Mouse (Mus musculus): ENCODE measurements around the gene Synpr. TPM values are rescaled to one million over a fixed set of nuclear protein-coding genes. Genes with fewer than 3 reads are reported as not detected.

Gene Synpr
- polyA plus RNA-seq, 1 experiment from 2014 or later = 2.0 TPM

DNA sequence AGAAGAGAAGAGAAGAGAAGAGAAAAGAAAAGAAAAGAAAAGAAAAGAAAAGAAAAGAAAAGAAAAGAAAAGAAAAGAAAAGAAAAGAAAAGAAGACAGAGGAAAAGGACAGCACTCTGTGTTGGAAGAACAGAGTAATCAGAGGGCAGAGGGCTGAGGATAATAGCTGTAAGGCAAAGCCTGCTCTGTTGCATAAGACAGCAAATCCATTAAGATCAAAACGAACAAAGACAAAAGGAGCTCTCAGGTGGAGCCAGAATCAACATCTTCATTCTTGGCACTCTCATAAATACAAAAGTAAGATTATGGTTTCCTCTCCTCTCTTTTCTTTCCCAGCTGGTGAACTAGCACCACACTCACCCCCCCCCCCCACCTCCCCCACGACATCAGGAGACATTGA lies 160.3 kb downstream of the Synpr start:
- H3K4me2 ChIP-seq (replicated peaks) = no peak overlapping the region
- H3K4me1 ChIP-seq = no peaks in the 10 kb centered on the region
- H3K27ac ChIP-seq (replicated peaks) = no peak overlapping the region
- no peak for ATAC-seq (ENCODE audit: insufficient number of reproducible peaks, low FRiP score, low TSS enrichment, low read depth)
- no peak overlapping the region for H3K4me3 ChIP-seq (replicated peaks)
- WGBS = 15% methylated on average over 2 of the region's 2 CpGs
- no peaks in the 10 kb centered on the region for H3K9me3 ChIP-seq (replicated peaks)
- no peaks in the 10 kb centered on the region for H3K36me3 ChIP-seq
- no peaks in the 10 kb centered on the region for H3K27me3 ChIP-seq
- no peak overlapping the region for H3K9ac ChIP-seq

DNA sequence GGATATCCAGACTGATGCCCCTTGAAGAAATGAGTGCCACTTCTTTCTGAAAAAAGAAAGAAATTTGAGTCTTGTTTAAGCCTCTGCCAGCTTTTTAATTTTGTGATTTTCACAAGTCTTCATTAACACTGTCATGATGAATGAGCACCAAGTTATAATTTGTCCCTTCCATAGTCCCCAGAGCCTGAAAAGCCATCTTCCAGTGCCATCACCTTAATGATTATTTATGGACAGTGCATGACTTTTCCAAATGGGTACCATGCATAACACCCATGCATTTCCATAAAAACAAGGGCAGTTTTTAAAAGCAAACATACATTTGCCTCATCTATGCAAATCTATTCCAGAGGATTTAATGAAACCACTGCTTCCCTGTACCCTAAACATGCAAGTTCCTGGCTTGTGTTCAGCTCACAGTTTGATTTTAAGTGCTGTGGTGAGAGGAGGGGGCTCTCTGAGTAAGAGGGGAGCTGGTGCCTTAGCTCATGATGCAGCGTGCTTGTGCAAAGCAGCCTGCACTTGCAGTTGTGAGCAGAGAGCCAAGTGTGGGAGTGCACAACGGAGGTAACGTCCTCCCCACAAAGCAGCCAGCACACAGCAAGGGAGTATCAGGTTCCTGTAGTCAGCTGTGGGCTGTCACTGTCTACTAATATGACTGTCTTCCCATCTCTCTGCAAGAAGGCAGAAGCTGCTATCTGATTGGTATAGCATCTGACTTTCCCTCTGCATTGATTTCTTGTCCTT lies 169.1 kb downstream of the Synpr start:
- no peak overlapping the region for H3K4me3 ChIP-seq (replicated peaks)
- H3K9ac ChIP-seq = no peak overlapping the region
- H3K27me3 ChIP-seq = no peaks in the 10 kb centered on the region
- 10% methylated on average over 3 of the region's 3 CpGs for WGBS
- H3K9me3 ChIP-seq (replicated peaks) = no peaks in the 10 kb centered on the region
- no peaks in the 10 kb centered on the region for H3K36me3 ChIP-seq
- H3K4me1 ChIP-seq = no peaks in the 10 kb centered on the region
- H3K4me2 ChIP-seq (replicated peaks) = no peak overlapping the region
- ATAC-seq (ENCODE audit: insufficient number of reproducible peaks, low FRiP score, low TSS enrichment, low read depth) = no peak
- H3K27ac ChIP-seq (replicated peaks) = no peak overlapping the region

- Histone ChIP-seq H3K9ac (no peak overlapping the region), H3K27ac (replicated peaks) (no peak overlapping the region), H3K9me3 (replicated peaks) (no peaks in the 10 kb centered on the region), H3K4me3 (replicated peaks) (no peak overlapping the region), H3K36me3 (no peaks in the 10 kb centered on the region), H3K27me3 (no peaks in the 10 kb centered on the region), H3K4me1 (no peaks in the 10 kb centered on the region), H3K4me2 (replicated peaks) (no peak overlapping the region)
- no peak for ATAC-seq (ENCODE audit: insufficient number of reproducible peaks, low FRiP score, low TSS enrichment, low read depth)
These were observed 170.4 kb downstream of the Synpr start for GRCm38 (mm10) chr14:13454991-13455390.

- Histone ChIP-seq H3K4me3 (replicated peaks) (no peak overlapping the region), H3K9ac (no peak overlapping the region), H3K4me1 (no peaks in the 10 kb centered on the region), H3K36me3 (no peaks in the 10 kb centered on the region), H3K4me2 (replicated peaks) (no peak overlapping the region), H3K27ac (replicated peaks) (no peak overlapping the region), H3K9me3 (replicated peaks) (no peaks in the 10 kb centered on the region), H3K27me3 (no peaks in the 10 kb centered on the region)
- WGBS = 5% methylated on average over 1 of the region's 1 CpGs
- ATAC-seq (ENCODE audit: insufficient number of reproducible peaks, low FRiP score, low TSS enrichment, low read depth) = no peak
These were observed 174.8 kb downstream of the Synpr start for GRCm38 (mm10) chr14:13459333-13459732.

- no peak for ATAC-seq (ENCODE audit: insufficient number of reproducible peaks, low FRiP score, low TSS enrichment, low read depth)
- WGBS = 87% methylated on average over 2 of the region's 2 CpGs
- Histone ChIP-seq H3K9me3 (replicated peaks) (no peaks in the 10 kb centered on the region), H3K4me3 (replicated peaks) (no peak overlapping the region), H3K4me1 (no peaks in the 10 kb centered on the region), H3K27ac (replicated peaks) (no peak overlapping the region), H3K27me3 (no peaks in the 10 kb centered on the region), H3K36me3 (no peaks in the 10 kb centered on the region), H3K4me2 (replicated peaks) (no peak overlapping the region), H3K9ac (no peak overlapping the region)
These were observed 184.6 kb downstream of the Synpr start for GRCm38 (mm10) chr14:13469211-13469610.

- ATAC-seq (ENCODE audit: insufficient number of reproducible peaks, low FRiP score, low TSS enrichment, low read depth) = no peak
- no peaks in the 10 kb centered on the region for H3K9me3 ChIP-seq (replicated peaks)
- H3K4me2 ChIP-seq (replicated peaks) = no peak overlapping the region
- H3K4me1 ChIP-seq = no peaks in the 10 kb centered on the region
- H3K27ac ChIP-seq (replicated peaks) = no peak overlapping the region
- no peaks in the 10 kb centered on the region for H3K36me3 ChIP-seq
- no peak overlapping the region for H3K9ac ChIP-seq
- no peaks in the 10 kb centered on the region for H3K27me3 ChIP-seq
- H3K4me3 ChIP-seq (replicated peaks) = no peak overlapping the region
- WGBS = 80% methylated on average over 1 of the region's 1 CpGs
These were observed 193.2 kb downstream of the Synpr start for GRCm38 (mm10) chr14:13477821-13478220.

DNA sequence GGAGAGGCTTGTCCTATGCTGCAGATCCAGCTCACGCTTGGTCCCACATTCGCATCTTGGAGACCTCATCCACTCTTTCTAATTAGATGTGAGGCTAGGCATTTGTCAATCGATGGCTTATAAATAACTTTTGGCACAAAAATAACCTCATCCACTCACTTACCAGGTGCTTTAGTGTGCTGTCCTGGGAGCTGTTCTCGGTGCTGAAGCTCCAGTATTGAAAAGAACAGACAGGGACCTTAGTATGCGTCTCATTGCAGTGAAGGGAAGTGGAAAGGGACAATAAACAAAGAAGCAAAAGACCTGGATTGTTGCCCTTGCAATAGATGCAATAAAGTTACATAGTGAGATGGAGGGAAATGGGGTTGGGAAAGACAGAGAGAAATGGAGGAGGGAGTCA lies 220.8 kb downstream of the Synpr start:
- ATAC-seq (ENCODE audit: insufficient number of reproducible peaks, low FRiP score, low TSS enrichment, low read depth) = no peak
- Histone ChIP-seq H3K4me1 (no peaks in the 10 kb centered on the region), H3K4me3 (replicated peaks) (no peak overlapping the region), H3K27ac (replicated peaks) (no peak overlapping the region), H3K9ac (no peak overlapping the region), H3K27me3 (no peaks in the 10 kb centered on the region), H3K4me2 (replicated peaks) (no peak overlapping the region), H3K9me3 (replicated peaks) (no peaks in the 10 kb centered on the region), H3K36me3 (no peaks in the 10 kb centered on the region)
- WGBS = 52% methylated on average over 5 of the region's 5 CpGs

GRCm38 (mm10) chr14:13518608-13519139 lies 234.1 kb downstream of the Synpr start:
- Histone ChIP-seq H3K27ac (replicated peaks) (no peak overlapping the region), H3K36me3 (no peaks in the 10 kb centered on the region)

GRCm38 (mm10) chr14:13519239-13520011 lies 234.8 kb downstream of the Synpr start:
- Histone ChIP-seq H3K9me3 (replicated peaks) (no peaks in the 10 kb centered on the region), H3K27me3 (no peaks in the 10 kb centered on the region), H3K4me1 (no peaks in the 10 kb centered on the region), H3K4me2 (replicated peaks) (no peak overlapping the region), H3K36me3 (no peaks in the 10 kb centered on the region), H3K9ac (no peak overlapping the region), H3K27ac (replicated peaks) (no peak overlapping the region), H3K4me3 (replicated peaks) (no peak overlapping the region)
- no peak for ATAC-seq (ENCODE audit: insufficient number of reproducible peaks, low FRiP score, low TSS enrichment, low read depth)
- WGBS = 58% methylated on average over 7 of the region's 7 CpGs

More at GRCm38 (mm10) chr14:13518608-13519139, 234.1 kb downstream of the Synpr start:
- Histone ChIP-seq H3K4me1 (no peaks in the 10 kb centered on the region), H3K27me3 (no peaks in the 10 kb centered on the region), H3K4me3 (replicated peaks) (no peak overlapping the region), H3K4me2 (replicated peaks) (no peak overlapping the region), H3K9ac (no peak overlapping the region), H3K9me3 (replicated peaks) (no peaks in the 10 kb centered on the region)
- ATAC-seq (ENCODE audit: insufficient number of reproducible peaks, low FRiP score, low TSS enrichment, low read depth) = no peak
- WGBS = 81% methylated on average over 5 of the region's 5 CpGs

GRCm38 (mm10) chr14:13547746-13548145 lies 263.2 kb downstream of the Synpr start:
- ATAC-seq (ENCODE audit: insufficient number of reproducible peaks, low FRiP score, low TSS enrichment, low read depth) = no peak
- Histone ChIP-seq H3K36me3 (no peaks in the 10 kb centered on the region), H3K27me3 (no peaks in the 10 kb centered on the region), H3K27ac (replicated peaks) (no peak overlapping the region), H3K9me3 (replicated peaks) (no peaks in the 10 kb centered on the region), H3K9ac (no peak overlapping the region), H3K4me1 (no peaks in the 10 kb centered on the region), H3K4me2 (replicated peaks) (no peak overlapping the region), H3K4me3 (replicated peaks) (no peak overlapping the region)
- 51% methylated on average over 2 of the region's 2 CpGs for WGBS

- Histone ChIP-seq H3K27me3 (no peaks in the 10 kb centered on the region), H3K9ac (no peak overlapping the region), H3K27ac (replicated peaks) (no peak overlapping the region), H3K4me1 (no peaks in the 10 kb centered on the region), H3K9me3 (replicated peaks) (no peaks in the 10 kb centered on the region), H3K4me3 (replicated peaks) (no peak overlapping the region), H3K36me3 (no peaks in the 10 kb centered on the region), H3K4me2 (replicated peaks) (no peak overlapping the region)
- WGBS = 71% methylated on average over 4 of the region's 4 CpGs
- ATAC-seq (ENCODE audit: insufficient number of reproducible peaks, low FRiP score, low TSS enrichment, low read depth) = no peak
These were observed 266.6 kb downstream of the Synpr start for GRCm38 (mm10) chr14:13551209-13551608.
